Mouse (Mus musculus) naive thymus-derived CD4-positive, alpha-beta T cell, adult 2 months (primary cell): Measurements from ENCODE around the gene Actc1.
A peak's percentile ranks its signal among the peaks of the same experiment; 100 is the strongest.

Experiments
- DNase-seq: peaks from one replicate; pipeline ENCODE4 v3.0.0-alpha.2; 2011; ENCODE audit warnings: low read depth

Gene Actc1

DNA sequence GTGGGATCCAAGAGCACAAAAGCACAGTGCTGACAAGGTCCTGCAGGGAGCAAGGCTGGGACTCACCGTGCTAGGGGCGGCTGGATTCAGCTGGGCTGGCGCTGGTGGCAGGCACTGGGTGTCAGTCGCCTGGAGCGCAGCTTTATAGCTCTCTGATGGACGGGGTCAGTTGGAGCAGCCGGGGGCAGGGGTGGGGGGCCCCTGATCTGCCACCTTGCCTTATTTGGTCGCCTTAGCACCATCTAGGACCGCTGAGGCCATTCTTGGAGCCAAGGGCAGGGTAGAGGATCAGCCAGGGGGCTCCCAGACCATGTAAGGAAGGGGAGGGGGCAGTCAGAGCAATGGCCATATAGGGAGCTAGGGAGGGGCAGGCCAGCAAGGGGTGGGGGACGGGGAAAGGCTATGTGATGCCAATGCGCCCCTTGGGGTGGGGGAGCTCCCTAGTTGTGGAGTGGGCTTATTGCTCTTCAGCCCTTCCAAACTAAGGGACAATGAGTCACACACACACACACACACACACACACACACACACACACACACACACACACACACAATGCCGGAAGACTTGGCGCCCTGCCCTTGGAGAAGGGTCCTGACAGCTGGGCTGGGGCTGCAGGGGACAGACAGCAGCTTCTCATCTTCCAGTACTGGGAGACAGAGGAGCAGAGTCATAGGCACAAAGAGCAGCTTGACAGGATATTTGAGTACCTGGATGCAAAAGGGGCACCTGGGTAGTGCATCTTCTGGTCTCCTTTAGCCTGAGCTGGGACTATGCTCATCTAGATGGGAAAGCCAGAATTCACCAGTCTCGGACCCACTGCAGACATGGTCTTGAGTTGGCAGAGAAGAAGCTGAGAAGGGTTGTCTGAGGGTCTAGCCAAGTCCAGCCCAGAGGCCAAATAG, at the start of gene Actc1:
TSS of gene Actc1 (minus strand) at position 853 of the 903 bp plus-strand sequence.
- DNase-seq, result no peak

GRCm38 (mm10) chr2:114102471-114102870, 49.1 kb upstream of the Actc1 start:
- no peak for DNase-seq

DNA sequence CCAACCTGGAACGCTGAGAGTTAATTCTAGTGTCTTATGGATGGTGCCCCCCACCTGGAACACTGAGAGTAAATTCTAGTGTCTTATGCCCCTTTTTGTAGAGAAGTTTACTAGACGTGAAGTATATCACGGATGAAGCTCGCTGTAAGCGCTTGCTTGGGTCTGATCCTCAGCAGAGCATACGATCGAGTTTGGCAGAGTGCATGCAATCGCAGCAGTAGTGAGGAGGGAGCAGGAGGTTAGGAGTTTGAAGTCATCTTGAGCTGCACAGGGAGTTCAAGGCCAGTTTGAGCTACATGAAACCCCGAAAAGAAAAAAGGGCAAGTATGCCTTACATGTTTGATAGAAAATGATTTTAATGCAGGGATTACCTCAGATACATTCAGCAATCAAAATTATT, 47.5 kb upstream of the Actc1 start:
- no peak for DNase-seq

GRCm38 (mm10) chr2:114099816-114100215, 46.5 kb upstream of the Actc1 start:
- DNase-seq, result no peak

GRCm38 (mm10) chr2:114099109-114099508, 45.8 kb upstream of the Actc1 start:
- no peak for DNase-seq

GRCm38 (mm10) chr2:114097627-114098026, 44.3 kb upstream of the Actc1 start:
- DNase-seq, result no peak

DNA sequence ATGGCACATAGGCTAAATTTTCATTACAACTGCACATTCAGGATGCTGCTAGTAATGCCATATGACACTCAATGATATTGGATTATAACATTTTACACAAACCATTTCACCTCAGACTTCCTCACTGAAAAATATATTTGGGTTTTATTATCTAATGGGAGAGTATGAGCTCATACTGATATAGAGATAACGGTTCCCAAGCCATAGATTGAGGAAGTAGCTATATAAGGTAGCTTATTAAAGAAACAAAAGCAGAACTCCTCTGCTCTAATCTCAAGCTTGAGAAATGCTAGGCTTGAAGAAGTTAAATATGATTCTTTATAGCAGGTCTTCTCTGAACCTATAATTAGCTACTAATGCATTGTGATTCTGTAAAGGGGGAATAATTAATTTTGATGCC, 43.2 kb upstream of the Actc1 start:
- DNase-seq, result no peak

DNA sequence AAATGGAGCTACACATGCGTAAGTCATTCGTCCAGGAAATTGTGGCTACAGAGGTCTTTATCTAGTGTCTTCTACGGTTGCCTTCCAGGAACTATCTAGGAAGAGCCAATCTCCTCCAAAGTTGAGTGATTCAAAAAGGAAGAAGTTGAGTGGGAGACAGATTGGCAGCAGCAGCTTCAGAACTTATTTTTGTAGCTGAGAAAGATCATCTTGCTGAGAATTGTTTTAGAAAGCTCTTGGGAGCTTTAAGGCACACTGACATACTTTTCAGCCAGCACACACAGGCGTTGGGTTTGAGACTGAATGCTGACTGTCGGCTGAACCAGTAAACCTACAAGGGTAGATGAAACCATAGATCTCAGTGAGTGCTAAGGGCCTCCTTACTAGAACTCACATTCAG, 42.0 kb upstream of the Actc1 start:
- no peak for DNase-seq

DNA sequence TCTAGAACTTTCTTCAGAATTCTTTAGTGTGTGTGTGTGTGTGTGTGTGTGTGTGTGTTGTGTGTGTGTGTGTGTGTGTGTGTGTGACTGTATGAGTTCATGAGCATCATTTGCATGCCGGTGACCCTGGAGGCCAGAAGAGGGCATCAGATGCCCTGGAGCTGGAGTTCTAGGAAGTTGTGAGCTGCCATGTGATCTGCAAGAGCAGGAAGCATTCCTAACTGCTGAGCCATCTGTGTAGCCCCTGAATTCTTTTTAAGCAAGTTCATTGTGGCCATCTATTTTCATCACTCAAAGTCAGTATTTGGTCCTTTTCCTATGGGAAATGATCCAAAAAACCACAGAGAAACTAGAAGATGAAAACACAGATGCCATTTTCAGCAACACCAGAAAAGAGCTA, 41.3 kb upstream of the Actc1 start:
- DNase-seq, result no peak

DNA sequence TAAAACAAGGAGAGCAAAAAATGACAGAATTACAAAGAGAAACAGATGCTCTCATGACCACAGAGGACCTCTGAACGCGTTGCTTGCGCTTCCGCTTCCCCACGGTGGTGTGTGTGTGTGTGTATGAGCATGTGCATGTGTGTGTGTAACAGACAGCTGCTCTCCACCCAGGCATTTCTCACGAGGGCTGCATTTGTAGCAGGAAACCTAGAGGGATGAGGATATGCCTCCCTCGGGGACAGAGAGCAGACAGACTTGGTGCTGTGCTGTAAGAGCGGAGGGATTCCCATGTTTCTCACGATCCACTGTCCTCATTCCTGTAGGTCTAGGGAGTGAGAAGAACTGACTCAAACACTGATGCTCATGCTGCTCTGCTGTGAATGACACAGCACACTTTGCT, 40.2 kb upstream of the Actc1 start:
- DNase-seq, result no peak

DNA sequence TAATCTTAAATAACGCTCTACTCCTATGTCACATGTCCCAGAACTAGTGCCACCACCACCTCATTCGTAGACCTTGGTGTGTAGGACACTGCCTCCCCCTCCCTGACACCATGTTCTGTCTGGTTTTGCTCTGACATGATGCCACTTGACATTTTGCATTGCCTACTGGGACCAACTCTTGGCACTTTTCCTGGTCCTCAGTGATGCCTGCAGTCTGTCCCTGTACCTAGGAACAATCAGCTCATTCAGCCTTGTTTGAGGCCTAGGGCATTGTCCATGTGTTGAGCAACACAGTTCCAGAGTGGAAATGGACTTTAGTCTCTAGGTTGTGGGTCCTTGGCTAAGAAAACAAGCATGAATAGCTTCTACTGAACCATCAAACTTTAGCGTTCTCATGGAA, 36.5 kb upstream of the Actc1 start:
- no peak for DNase-seq

GRCm38 (mm10) chr2:114087271-114087670, 33.9 kb upstream of the Actc1 start:
- DNase-seq, result no peak

- no peak for DNase-seq
These were observed 18.5 kb upstream of the Actc1 start for GRCm38 (mm10) chr2:114071876-114072275.

- no peak for DNase-seq
These were observed 12.9 kb upstream of the Actc1 start for GRCm38 (mm10) chr2:114066226-114066625.

DNA sequence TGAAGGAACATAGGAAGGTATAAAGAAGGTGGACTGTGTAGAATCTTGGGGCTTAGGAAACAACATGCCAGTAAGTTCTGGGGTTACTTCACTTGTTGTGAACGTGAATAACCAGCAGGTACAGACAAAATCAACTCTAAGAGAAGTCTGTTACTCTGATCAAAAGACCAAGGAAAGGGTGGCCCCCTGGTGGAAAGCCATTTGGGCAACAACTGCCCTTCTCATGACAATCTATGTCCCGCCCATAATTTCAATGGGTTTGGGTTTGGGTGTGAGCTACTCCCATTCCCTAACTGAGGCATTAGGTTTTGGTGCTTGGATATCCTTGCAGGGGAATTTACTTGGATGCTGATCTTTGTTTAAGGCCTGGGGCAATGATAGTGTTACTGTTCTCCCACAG, 10.7 kb upstream of the Actc1 start:
- peak; percentile 35 for DNase-seq

- no peak for DNase-seq
These were observed 6.8 kb upstream of the Actc1 start for GRCm38 (mm10) chr2:114060071-114060591.

DNA sequence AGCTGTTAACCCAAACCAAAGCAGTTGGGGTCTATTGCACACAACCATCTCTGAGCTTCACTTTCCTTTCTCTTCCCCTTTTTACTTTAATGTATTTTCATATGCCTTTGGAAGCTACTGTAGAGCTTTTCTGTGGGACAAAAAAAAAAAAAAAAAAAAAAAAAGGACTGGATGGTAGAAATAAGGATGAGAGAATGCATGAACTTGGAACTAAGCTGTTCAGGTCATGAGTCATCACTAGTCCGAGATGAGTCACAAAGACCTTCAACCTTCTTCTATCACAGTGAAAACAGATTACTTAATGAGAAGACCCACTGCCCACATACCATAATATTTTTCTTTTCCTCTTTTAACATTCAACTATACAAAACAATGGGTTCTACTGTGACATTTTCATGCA, 6.3 kb upstream of the Actc1 start:
- DNase-seq, result no peak

- DNase-seq, result no peak
These were observed 5.0 kb upstream of the Actc1 start for GRCm38 (mm10) chr2:114058226-114058796.

DNA sequence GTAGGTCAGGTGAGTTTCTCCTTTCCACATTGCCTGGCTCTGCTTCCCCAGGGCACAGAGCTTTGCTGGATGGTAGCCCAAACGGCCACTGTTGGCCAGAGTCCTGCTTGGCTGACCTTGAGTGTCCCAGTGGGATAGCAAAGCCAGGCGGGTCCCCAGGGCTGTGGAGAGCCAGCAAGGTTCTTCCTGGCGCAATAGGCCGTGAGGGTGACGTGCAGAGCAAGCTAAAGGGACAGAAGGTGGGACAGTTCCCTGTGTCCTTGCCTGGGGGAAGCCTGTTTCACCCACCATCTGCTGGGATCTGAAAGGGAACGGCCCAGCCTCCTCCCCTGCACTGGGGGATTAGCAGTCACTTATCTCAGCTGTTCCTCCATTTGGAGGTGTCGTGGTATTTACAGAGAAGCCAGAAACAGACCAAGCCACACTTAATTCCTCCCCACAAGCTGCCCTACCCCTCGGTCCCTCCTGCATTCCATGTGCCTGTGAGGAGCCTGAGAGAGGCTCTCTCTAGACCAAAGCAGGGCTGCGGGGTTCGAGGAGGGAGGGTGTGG, 4.0 kb upstream of the Actc1 start:
- DNase-seq, result no peak

- no peak for DNase-seq
These were observed 781 bp upstream of the Actc1 start for GRCm38 (mm10) chr2:114054129-114054528.

DNA sequence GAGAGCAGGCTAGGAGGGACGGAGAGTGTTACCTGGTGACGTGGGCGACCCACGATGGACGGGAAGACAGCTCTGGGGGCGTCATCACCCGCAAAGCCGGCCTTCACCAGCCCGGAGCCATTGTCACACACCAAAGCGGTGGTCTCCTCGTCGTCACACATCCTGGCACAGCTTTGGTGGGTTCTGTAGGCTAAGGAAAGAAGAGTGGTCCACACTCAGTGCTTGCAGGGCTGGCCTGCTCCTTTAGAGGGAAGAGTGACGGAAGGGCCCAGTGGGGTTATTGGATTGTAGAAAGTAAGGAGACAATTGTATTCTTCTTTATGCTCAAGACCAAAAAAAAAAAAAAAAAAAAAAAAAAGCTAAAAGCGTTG, 1.5 kb downstream of the Actc1 start:
- DNase-seq, result no peak

- no peak for DNase-seq
These were observed 2.1 kb downstream of the Actc1 start for GRCm38 (mm10) chr2:114051111-114051870.
